Mouse (Mus musculus) frontal cortex, adult 2 months (tissue): ENCODE results near the gene Stk40. TPM values are rescaled to one million over a fixed set of nuclear protein-coding genes. Genes with fewer than 3 reads are reported as not detected.

Experiments used
- DNase-seq, 2 experiments: peaks; one replicate each; pipeline ENCODE4 v3.0.0; 2022; ENCODE audit warnings: low spot score in 1 of 2; ENCODE audit errors: extremely low spot score in 1 of 2
- polyA plus RNA-seq: library from polyadenylated mRNA; depleted of rRNA; stranded (reverse); fragments of >200 nt; gene quantifications from 2 replicates; pipeline ENCODE4 v1.2.3, GENCODE M21; 2012

The Stk40 gene
- polyA plus RNA-seq, 1 experiment, result 18.9 TPM

DNA sequence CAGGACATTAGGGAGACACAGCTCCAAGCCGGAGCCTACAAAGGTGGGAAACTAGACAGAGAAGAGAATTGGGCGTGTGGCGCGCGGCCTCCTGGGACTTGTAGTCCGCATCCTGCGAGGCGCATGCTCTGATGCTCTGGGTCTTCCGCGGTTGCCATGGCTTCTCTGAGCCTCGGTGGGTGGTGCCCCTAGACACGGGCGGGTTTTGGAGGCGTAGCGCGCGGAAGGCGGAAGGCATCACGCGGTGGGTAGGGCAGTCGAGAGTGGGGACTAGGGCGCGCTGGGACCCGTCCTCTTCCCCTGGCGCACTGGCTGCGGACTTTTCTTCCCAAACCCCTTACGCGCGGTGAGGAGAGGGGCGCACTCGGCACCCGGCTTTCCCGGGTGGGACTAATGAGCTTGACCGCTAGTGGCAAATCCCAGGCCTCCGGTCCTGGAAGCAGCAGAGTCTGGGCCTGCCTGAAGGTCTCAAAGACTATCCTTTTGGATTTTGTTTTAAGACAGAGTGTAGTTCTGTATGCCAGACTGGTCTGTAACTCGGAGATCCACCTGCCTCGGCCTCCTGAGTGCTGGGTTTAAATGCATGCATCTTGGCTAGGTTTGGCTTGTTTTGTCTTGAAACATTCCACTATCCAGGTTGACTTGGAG is 7.2 kb upstream of the Stk40 start, which contains the start of gene Lsm10:
TSS of gene Lsm10 (plus strand) at position 160 of the 648 bp plus-strand sequence.
- peak; percentile 96 to 97 for DNase-seq

DNA sequence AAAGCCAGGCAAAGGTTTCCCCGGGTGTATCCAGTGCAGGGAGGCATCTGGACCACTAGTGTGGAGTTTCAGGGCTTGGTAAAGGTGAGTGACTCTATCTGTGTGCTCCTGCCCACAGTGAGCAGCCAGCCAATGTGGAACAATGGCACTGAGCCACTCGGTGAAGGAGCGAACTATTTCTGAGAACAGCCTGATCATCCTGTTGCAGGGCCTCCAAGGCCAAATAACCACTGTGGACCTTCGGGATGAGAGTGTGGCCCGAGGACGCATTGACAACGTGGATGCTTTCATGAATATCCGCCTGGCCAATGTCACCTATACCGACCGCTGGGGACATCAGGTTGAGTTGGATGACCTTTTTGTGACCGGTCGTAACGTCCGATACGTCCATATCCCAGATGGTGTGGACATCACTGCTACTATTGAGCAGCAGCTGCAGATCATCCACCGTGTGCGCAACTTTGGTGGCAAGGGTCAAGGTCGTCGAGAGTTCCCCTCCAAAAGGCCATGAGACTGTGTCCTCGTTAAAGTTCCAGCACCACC is 6.0 kb upstream of the Stk40 start:
- DNase-seq, result no peak

DNA sequence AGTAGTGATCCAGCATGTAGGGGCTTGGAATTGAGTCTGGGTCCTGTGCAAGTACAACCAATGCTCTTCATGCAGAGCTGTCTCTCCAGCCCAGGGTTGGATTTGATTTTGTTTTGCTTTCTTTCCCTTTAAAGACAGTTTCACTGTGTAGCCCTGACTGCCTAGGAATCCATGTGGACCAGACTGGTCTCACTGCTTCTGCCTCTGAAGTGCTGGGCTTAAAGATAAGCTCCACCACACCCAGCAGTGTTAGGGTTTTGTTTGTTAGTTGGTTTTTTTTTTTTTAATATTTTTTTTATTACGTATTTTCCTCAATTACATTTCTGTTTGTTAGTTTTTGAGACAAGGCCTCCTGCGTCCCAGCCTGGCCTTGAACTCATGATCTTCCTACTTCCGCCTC is 4.4 kb upstream of the Stk40 start:
- DNase-seq, result no peak

DNA sequence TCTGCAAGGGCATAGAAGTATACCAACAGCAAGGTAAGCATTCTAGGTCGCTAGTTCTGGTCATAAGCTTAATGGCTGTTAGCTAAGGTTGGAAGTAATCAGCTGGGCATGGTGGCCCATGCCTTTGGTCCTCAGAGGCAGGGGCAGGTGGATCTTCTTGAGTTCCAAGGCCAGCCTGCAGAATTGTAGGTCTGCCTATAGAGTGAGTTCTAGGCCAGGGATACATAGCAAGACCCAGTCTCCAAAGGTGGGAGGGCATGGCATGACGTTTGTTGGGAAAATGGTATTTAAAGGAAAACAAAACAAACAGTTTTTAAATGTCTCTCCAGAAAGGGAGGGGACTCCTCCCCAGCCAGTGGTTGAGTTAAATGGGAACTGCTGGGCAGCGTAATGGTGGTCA is 3.0 kb upstream of the Stk40 start:
- DNase-seq, result no peak

DNA sequence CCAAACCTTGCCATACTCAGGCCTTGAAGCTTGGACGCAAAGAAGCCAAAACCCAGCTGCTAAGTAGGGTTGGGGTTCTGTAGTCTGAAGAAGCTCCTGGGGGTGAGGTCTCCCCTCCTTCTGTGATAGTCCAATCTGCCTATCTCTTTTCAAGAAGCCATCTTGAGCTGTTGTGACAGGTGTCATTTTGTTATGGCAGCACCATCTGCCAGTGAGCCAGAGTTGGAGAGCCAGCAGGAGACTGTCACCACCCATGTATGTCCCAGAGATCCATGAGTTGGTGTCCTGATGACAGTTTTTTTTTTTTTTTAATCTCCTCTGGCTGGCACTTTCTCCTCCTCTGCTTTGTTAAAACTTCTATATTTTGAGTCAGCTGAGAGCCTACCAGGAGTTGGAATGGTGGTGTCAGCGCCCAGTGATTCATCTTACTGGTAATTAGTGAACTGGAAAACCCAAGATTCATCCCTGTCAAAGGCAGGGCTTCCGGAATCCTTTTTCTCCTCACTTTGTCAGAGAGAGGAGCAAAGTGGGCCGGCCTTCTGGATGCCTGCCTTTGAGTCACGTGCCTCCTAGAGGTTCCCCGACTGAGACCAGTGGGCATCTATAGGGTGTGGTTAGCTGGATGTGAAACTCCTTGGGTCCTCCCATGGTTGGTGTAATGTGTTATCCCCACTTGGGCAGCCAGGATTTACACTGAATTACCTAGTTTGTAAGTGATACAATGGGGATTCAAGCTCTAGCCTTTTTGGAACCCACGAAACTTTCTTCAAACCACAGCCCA is 1.5 kb upstream of the Stk40 start:
- peak in 1 of 2 experiments; percentile 72 for DNase-seq

DNA sequence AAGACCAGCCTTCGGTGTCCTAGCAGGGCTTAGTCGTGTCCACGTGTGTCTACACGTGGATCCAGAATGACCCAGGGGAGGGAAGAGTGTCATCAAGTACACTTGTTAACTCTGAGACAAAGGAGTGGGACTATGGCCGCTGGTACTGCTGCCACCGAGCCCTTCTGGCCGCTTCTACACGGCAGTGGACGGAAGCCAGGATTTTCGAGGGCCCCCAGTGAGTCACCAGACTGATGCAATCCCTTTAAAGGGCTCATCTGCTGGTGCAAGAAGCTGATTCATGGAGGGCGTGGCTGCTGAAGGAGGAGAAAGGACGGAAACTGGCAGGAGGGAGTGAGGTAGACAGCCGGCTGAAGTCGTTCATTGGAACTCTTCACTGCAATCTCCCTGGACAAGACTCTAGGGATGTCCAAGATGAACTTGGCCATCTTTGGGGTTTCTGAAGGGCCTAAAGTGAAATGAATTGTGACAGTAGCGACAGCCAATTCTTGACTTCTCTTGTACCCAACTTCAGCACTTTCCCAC is 638 bp upstream of the Stk40 start:
- peak; percentile 79 to 91 for DNase-seq

DNA sequence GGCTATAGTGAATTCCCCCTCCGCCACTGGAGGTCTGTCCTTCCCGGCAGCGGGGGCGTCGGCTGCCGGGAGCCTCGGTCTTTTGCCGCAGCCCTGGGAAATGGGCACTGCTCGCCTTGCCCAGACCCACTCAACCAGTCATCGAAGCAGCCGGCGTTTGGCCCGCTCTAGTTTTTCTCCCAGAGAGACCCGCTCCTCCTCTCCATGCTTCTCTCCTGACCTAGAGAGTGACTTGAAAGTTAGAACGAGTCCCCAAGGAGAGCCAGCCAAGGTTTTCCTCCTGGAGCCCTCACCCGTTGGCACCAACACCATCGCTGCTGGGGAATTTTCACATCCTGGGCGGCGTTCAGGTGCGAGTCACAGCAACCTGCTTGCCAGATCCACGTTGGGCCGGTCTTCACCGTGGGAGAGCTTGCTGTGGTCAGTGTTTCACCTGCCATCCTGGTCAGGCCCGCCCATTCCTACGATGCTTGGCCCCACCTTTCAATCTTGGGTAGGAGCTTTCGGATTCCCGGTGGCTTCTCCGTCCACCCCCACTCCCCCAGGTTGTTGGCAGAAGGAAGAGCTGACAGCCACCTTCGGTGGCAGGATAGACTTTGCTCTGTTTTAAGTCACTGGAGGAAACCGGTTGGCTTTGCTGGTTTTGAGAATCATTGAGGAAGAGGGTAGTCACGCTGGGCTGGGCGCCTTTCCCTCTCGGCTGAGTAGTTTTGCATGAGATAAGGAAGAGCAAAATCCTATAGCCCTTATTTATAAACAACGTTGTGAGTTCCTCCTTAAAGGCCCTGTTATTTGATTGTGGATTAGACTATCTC is 711 bp downstream of the Stk40 start:
- no peak for DNase-seq

DNA sequence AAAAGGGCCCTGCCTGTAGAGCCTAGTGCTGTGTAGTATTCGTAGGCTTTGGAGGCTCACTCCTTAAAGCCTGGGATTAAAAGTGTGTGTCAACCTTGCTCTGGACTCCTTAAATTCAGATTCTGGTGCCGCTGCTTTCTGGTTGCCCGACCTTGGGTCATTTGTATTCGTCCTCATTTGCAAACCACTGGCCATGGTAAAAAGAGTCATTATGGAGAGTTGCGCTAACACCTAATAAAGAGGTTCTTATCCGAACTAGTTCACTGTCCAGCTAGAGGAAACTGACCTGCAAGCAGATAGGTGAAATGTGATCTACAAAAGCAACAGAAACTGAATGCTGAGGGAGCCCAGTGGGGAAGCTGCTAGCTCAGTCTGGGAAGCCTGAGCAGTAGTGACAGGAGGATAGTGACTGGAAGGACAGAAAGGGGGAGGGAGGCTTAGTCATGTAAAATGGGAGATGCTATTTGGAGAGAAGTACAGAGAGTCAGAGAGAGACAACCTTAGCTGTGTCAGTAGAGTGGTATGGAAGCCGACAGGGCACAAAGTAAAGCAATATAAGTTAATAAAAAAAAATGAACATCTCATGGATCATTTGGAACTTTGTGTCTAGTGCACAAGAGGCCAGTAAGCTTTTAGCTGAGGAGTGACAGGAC is 1.5 kb downstream of the Stk40 start:
- no peak for DNase-seq

DNA sequence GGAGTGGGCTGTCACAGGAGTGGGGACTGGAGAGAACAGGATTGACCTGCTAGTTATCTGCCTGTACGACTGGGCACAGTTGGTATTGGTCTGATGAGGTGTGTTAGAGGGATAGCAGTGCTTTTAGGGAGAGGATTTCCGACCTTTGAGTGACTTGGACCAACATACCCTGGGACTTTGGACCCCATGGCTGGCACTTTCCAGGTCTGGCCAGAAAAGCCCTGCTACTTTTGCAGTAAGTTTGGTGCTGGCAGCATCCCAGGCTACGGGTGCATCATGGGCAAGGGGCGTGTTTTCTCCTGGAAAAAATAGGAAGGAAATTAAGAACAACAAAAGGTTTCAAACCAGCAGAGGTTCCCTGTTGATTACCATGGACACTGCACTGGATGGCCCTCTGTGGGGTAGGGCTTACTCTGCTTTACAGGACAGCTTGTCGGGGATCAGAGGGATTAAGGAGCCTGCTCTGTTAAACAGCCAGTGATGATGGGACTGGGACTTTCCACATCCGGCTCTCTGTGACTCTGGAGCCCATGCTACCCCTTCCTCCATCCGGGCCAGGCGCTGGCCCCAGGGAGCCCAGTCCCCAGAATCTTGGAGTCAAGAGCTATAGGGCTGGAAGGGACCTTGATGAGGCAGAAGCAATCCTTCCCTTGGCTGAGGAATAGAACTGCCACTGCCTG is 4.4 kb downstream of the Stk40 start:
- DNase-seq, result no peak

DNA sequence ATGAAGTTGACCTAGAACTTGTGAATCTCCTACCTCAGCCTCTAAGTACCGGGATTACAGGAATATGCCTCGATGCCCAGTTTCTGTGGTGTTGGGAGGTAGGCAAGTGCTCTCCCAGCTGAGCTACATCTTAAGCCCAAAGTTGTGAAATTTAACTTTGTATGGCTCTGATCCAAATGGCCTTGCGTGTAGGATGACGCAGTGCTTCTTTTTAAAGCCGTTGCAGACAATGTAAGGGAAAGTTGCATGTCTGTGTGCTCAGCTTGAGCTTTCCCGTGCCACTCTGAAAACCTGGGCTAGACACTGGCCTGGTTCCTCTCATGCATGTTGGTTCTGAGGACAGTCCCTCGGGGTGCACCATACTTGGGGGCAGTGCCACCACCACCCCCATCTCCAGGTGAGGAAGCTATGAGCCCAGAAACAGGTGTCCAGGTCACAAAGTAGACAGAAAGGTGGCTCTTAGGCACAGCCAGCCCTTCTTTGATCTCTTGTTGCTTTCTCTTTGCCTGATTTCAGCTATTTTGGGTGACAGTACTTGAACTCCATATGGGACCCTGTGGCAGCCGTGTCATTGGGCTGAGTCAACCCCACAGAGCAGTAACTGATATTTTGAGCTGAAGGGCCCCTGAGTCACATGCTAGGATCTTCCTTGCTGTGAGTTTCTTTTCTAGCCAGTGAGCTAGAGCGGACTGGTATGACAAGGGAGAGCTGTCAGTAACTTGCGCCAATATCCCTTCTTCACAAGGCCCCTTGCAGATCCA is 6.0 kb downstream of the Stk40 start:
- no peak for DNase-seq

DNA sequence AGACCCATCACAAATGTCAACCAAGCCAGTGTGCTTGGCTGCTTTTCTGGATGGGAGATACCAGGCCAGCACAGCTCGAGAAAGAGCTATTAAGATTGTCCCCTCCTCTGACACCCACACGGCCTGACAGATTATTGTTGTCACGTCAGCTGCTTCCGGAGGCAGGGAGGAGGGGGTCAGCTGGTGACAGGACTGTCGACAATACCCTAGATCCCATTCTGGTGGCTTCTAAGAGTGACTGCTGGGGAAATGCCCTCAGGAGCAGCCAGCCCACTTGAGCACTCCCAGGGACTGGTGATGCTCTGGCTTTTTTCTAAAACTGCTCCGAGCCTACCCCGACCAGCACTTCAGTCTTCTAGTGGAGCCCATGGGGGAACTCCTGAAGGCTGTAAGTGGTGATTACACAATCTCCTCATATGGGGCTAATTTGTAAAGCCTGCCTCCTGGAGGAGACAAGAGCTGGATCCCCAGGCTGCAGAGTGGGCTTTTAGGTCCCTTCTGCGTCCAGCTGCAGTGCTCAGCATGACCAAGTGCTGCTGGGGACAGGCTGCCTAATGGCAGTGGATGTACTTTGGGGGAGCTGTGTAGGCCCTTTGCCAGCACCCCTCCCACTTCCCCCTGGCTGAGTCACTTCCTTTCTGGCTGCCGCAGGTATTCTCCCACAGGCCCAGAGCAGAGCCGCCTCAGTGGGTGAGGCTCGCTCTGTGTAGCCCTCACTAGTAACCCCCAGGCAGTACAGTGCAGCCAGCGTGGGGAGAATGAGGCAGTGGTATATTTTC is 6.8 kb downstream of the Stk40 start:
- DNase-seq, result peak; percentile 56 to 88

DNA sequence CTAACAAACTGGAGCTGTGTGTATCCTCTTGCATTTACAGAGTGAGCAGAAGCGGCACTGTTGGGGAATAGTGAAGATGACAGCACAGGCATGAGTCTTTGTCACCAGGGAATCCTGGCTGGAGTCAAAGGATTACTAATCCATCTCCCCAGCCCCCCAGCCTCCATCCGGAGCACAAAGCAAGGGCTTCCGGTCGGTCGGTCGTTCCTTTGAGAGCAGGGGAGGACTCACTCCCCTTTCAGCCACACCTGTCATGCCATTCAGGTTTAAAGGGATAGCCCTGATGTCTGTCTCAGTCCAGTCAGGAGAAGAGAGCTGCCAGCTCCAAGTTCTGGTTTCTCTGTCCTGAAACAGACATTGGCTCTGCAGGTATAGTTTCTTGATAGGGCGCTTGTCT is 7.4 kb downstream of the Stk40 start:
- no peak for DNase-seq

DNA sequence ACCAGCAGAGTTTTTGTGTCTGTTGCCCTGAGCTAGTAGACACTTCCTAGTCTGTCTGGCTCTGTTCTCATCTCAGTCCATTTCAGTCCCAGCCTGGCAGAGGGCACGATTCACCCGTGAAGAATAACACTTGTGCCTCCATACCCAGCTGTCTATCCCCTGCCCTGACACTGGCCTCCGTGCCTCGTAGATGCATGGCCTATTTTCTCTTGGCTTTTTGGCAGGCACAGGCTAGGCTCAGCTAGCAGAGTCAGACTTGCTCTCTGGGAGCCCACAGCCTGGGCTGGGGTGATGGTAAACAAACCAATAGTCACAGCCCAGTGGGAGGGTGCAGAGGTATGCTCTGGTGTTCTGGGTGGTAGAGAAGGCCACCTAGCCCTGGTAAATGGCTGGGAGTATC is 9.5 kb downstream of the Stk40 start:
- no peak for DNase-seq

DNA sequence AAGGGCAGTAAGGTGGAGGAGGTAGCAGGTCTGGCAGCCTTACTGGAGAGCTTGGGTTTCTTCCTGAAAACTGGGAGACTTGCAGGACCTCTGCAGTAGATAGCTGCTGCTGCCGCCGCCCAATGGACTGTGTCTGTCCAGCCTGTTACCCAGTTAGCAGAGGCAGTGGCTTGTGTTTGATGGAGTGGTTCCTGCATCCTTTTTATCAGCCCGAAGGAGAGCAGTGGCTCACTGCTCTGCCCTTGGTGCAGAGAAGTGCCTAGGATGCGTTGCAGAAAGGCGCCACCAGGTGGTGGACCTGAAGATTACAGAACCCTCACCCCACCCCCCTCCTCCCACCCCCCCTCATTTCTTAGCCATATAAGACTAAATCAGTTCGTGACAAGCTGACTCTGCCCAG is 10.2 kb downstream of the Stk40 start:
- DNase-seq, result peak in 1 of 2 experiments; percentile 52

DNA sequence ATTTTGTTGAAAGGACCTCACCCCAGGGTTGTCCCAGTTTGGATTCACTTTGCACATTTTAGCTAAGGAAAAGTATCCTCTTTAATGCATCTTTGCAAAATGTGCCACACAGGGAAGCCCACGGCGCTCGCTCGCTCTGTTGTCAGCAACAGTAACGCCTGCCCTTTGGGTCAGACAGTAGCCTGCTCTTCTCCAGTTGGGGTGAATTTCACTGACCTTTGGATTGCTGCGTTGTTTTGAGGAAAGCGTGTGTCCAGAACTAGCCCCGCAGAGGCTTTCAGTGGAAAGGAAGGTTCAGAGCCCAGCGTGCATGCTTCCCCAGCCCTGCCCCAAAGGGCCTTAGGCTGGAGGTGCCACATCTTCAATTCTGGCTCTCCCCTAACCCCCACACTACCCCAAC is 11.7 kb downstream of the Stk40 start:
- no peak for DNase-seq

DNA sequence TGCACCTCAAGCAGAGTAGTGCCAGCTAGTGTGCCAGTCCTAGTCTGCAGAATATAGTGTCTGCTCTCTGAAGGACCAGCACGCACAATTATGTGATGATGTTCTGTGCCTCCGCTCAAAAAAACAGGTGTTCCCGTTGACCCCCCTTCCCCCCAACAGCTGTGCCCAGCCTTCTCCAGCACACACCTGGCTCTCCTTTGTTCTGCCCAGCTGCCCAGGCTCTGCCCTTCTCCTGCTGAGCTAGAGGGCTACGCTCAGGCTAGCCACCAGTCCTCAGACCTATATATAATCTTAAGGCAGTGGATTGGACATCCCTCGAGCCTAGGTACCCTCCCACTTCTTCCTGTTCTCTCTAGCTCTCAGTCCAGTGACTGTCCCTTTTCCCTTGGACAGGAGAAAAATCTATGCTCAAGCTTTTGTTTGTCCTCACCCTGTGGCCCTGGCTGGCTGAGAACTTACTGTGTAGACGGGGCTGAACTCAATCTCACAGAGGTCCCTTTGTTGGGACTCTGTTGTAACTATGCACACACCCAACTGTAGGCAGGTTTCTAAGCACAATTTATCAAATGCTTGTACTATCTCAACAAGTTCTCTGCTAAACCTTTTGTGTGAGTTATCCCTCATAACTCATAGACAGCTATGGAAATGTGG is 12.2 kb downstream of the Stk40 start:
- no peak for DNase-seq

DNA sequence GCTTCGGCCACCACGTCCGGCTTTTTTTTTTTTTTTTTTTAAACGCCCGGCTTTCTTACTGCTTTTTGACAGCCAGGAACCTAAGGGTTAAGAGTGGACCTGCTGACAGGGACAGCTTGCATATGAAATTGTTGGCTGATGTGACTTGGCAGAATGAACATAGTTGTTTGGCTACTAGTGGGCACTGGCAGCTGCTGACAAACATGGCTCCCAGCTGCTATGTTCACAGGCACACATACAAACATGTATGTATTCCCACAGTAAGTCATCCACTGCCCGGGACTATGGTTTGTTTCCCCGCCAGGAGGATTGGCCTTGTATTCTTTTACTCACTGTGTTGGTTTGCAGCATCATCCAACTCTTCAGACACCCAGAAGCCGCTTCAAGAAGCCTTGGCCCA is 13.4 kb downstream of the Stk40 start:
- no peak for DNase-seq

DNA sequence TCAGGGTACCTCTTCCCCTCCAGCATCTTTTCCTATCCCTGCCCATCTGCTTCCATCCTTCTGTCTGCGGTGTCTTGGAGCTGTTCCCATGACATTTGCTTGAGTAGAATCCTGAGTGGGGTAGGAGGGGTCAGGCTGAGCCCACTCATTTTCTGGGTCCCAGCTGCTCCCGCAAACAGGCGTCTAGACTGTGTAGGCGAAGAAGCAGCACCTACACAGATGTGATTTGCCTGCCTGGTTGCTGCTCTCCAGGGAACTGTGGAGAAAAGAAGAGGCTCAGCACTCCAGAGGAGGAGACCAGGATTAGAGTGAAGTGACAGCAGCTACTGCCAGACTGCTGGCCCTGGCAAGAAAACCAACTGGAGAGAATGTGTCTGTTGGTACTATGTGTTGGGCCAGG is 14.9 kb downstream of the Stk40 start:
- peak; percentile 78 to 87 for DNase-seq
